Mouse (Mus musculus): ENCODE data around the gene Smc3.
"Not testable (repeated sequence)": the region's sequence is repeated elsewhere in the genome, so short reads cannot be mapped to it uniquely, and the experiment has no call there.

Gene Smc3

DNA sequence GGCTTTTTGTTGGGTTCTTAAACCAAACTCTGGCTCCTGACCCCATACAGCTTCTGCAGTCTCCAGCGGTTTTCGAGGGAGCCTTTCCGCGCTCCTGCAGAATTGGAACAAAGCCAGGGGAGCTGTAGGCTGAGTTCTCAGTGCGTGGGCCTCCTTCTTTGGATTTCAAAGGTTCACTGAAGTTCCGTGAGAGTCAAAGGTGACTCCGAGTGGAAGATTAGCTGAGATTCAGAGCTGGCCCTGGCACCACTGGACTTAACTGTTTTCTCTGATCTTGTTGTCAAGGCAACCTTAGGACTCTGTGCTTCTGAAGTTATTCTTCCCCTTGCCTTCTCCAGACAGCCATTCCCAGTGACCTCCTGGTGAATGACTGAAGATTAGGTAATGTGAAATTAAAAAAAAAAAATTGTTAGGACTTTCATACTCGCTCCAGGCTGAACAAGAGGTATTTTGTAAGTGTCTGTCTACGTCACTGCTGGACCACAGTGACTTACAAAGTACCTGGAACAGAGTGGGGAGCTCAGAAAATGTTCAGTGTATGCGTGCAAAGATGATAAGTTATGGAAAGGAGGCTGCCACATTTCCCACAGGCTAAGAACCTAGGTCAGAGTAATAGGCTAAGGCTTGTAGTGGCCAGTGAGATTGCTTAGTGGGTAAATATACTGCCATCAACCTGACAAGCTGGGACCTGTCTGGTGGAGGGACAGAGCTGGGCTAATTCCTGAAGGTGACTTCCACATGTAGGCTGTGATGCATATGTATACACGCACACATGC lies 23.0 kb upstream of the Smc3 start:
- DNase-seq (ENCODE audit: low spot score): peak; percentile 18

DNA sequence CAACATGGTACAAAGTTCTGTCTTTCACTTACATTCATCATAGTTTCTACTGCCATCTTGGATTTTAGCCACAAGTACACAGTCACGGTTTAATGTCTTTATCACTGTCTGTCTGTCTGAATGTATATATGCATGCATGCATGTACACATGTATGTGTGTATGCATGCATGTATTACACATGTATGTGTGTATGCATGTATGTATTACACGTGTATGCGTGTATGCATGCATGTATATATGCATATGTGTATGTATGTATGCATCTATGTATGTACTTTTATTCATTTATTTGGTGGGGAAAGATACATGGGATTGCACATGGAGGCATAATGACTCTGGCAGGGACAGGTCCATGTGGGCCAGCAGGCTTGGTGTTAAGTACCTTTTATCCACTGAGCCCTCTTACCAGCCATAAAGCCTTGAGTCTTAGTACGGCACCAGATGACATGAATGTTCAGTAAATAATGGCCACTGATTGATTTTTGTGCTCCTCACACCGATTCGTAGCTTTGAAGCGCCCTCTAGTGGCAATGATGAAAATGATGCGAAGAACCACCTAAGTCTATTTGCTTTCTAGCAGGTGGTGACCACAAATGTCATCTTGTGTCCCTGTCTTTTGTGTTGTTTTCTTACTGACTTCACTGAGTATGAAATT lies 21.5 kb upstream of the Smc3 start:
- peak; percentile 88 for DNase-seq (ENCODE audit: low spot score)

DNA sequence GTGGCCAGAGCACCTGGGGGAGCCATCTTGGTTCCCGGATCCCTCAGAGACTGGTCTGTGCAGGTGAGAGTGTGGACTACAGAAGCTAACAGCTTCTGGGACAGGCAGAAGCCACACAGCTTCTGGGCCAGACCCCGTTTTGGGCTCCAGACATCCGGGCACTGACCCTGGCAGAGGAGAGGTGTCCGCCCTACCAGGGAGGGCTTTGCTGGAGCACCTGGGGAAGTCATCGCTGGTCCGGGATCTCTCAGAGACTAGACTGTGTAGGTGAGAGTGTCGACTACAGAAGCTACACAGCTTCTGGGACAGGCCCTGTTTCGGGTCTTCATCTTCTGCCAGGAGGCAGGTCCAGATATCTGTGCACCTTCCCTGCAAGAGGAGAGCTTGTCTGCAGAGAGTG lies 19.9 kb upstream of the Smc3 start:
- DNase-seq (ENCODE audit: low spot score): not testable (repeated sequence)

DNA sequence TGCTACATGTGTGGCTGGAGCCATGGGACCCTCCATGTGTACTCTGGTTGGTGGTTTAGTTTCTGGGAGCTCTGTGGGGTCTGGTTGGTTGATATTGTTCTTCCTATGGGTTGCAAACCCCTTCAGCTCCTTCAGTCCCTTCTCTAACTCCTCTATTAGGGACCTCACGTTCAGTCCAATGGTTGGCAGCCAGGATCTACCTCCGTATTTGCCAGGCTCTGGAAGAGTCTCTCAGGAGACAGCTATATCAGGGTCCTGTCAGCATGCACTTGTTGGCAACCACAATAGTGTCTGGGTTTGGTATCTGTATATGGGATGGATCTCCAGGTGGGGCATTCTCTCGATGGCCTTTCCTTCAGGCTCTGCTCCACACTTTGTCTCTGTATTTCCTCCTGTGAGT lies 12.5 kb upstream of the Smc3 start:
- DNase-seq (ENCODE audit: low spot score): not testable (repeated sequence)

DNA sequence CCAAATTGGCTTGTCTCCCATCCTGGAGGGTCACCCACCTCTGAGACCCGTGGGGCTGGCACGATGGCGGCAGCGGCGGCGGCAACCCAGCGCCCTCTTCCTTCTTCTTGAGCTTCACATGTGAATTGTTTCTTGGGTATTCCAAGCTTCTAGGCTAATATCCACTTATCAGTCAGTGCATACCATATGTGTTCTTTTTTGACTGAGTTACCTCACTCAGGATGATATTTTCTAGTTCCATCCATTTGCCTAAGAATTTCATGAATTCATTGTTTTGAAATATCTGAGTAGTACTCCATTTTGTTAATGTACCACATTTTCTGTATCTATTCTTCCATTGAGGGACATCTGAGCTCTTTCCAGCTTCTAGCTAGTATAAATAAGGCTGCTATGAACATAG lies 11.2 kb upstream of the Smc3 start, which contains the start of gene Nutf2-ps1:
Gene Nutf2-ps1 (minus strand): TSS at position 101 of the 400 bp plus-strand sequence.
- DNase-seq (ENCODE audit: low spot score): not testable (repeated sequence)

DNA sequence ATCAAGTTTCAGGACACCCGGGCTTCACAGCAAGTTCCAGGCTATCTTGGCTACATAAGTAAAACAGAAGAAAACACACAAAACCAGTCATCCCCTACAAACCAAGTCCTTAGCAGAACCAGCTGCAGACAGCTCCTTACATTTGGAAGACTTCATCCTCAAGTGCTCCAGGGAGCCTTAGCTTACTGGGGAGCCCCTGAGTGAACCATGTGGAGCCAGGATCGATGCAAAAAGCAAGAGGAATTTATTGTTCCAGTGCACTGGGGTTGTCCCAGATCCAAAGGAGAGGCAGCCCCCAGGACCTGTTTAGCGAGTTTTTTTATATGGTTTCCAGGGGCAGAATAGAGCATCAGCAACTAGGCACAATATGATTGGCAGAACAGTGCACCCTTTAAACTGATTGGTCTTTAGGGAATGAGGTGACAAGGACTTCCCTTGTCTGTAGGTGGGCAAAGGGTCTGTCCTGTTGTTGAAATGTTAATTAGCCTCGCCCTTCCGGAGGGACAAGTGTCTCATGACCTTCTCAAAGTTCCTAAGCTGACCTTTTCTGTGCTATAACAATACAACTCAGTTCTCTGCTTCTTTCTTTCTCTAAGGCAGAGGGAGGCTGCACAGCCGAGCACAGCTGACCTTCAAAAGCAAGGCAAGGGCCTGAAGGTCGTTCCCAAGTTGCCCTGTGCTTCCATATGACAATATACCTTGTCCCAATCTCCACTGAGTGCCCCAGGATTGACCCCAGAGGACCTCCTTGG lies 3.3 kb upstream of the Smc3 start:
- DNase-seq (ENCODE audit: low spot score): no peak

DNA sequence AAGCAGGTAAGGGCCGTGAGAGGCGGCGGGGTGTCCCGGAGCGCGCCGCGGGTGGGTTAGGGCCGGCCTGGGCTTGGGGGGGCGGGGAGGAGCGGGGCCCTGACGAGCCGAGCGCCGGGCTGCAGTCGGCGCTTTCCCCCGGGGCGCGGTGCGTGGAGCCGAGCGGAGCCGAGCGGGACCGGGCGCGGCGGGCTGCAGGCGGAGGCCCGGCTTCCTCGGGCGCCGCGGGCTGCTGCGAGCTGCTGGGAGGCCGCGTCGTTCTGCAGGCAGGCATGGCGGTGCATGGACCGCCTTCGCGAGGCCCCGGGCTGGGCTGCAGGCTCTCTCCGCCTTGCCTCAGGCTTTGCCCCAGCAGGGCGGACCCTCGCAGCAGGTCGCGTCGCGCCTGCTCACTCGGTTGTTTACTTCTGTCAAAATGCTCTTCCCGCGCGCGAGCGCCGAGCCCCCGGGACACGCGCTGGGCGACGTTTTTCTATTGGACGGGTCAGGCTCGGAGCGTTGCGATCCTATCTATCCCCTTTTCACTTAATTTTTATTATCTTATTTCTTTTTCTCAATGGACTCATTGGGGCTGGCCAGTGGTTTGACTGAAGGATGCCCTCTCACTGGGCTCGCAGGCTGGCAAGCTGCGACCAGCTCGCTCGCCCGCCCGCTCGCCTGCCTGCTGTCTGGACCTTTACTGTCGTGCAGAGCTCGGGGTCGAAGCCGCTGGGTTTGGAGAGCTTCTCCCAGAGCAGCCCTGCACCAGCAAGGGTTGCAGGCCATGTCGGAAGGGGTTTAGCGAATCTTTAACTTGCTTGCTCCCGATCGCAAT lies 558 bp downstream of the Smc3 start:
- DNase-seq (ENCODE audit: low spot score): peak; percentile 71

DNA sequence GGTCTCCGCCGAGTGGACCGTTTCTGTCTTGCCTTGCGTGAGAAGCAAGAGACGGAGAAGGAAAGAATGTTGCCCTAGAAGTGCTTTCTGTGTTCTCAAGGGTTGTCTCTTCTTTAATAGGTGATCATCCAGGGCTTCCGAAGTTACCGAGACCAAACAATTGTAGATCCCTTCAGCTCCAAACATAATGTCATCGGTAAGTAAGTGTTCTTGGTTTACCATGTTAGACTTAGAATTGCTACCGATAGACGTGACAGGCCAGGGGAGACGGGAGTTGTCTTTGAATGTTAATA lies 1.1 kb downstream of the Smc3 start:
- DNase-seq (ENCODE audit: low spot score): no peak

DNA sequence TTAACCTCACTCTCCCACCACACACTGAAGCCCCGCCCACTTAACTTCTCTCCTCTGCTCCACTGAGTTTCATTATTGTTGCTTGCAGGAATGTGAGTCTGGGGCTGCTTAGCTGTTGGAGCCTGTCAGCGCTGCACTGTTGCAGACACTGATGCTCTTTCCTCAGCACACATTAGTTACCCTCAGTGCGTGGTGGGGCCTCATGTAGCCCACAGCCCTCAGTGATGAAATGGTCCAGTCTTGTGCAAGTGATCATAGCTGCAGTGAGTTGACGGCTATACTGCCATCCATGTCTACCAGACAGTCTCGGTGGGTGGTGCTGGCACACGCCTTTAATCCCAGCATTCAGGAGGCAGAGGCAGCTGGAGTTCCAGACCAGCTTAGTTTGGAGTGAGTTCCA lies 8.7 kb downstream of the Smc3 start:
- no peak for DNase-seq (ENCODE audit: low spot score)

DNA sequence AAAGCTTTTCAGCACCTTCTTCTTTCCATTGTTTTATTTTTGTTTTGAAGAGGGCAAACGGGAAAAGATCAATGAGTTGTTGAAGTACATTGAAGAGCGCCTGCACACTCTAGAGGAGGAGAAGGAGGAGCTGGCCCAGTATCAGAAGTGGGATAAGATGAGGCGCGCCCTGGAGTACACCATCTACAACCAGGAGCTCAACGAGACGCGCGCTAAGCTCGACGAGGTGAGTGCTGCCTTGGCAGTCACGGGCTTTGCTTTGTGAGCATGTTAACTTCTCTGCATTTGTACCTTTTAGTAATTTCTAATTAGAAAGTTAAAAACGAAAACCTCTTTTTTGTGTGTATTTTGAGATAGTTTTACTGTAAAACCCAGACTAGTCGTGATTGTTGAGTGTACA lies 21.5 kb downstream of the Smc3 start:
- DNase-seq (ENCODE audit: low spot score): no peak

DNA sequence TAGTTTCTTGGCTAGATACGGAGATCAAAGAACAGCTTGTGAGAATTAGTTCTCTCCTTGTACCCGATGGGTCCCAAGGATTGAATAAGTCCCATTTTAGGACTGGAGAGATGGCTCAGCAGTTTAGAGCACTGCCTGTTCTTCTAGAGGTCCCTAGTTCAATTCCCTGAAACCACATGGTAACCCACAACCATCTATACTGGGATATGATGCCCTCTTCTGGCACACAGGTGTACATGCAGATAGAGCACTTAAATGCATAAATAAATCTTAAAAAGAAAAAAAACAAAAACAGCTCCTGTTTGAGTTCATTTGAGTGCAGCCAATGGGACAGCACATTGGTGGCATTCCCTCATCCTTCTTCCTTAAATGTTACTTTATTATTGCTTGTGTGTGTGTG lies 37.8 kb downstream of the Smc3 start:
- peak; percentile 33 for DNase-seq (ENCODE audit: low spot score)

DNA sequence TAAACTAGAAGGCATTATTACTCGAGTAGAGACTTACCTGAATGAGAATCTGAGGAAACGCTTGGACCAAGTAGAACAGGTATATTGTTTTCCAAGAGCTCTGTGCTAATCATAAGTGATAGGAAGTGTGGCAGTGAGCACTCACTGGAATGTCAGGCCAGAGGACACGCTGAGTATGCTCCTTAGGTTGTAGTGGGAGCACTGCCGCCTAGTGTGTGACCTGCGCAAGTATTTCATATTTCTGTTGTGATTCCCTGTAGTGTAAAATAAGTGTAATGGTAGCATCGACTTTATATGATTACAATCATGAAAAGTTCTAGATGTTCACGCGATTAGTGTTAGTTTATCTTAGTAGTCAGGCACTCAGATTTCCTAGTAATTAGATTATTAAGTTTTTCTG lies 38.5 kb downstream of the Smc3 start:
- peak; percentile 26 for DNase-seq (ENCODE audit: low spot score)

DNA sequence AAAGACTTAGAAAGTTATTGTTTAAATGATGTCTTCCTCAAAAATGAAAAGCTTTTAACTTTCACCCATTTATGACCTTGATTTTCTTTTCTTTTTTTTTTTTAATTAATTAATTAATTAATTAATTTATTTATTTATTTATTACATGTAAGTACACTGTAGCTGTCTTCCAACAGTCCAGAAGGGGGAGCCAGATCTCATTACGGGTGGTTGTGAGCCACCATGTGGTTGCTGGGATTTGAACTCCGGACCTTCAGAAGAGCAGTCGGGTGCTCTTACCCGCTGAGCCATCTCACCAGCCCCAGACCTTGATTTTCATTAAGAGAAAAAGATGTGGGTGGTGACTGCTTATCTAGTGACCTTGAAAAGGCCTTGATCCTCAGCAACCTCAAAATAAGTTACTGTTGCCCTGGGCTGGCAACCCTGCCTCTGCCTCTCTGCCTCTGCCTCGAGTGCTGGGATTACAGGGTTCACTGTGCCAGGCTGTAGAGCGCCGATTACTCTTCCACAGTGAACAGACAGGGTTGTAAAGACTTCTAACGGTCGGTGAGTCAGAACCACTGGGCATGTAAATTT lies 43.9 kb downstream of the Smc3 start:
- DNase-seq (ENCODE audit: low spot score): peak; percentile 40

DNA sequence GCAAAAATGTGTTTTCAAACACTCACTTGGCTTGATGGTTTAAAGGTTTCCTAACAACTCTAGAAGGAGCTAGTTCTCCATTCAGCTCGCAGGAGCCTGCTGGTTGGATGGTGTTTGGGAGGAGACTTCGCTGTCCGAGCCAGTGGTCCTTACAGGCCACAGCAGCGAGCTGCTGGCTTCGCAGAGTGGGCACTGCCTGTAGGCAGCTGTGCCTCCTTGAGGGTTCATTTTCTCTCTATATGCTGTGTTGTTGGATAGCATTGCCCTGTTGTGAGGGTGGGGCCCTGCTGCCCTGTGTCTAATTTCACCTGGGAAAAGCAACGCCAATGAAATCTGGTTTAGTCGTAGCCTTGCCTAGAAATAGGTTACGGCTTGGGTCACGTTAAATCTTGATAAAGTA lies 47.1 kb downstream of the Smc3 start:
- DNase-seq (ENCODE audit: low spot score): no peak

DNA sequence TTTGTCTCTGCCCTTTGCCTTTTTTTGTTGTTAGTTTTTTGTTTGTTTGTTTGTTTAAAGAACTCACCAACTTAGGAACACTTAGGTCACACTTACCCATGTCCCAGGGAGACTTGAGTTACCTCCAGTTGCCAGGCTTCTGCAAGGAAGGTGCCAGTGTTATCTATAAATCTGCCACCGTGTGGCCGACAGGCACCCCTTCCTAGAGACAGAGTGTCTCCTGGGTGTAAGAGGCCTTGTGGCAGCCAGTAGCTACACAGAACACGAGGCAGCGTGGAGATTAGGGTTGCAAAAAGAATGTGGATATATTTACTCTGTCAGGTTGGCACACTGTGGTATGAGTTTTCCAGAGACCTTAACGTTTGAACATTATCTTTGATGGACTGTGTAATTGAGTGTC lies 47.9 kb downstream of the Smc3 start:
- DNase-seq (ENCODE audit: low spot score): peak; percentile 37

DNA sequence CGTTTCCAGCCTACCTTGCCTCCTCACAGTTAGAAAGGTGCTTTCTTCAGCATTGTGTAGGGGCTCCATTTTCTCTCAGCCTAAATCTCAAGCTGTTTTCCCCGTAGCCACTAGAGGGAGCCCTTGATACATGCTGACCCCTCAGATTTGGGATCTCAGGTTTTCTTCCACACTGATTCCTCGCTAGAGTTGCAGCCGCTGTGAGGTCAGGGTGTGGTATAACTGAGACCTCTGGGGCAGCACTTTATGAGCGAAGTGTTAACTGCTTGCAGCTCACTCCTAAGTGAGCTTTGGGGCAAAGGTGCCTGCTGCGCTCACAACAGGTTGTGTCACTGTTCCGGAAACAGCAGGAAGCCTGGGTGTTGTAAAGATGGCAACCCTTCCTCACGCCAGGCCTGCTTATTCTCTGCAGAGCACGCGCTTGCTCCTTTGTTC lies 48.6 kb downstream of the Smc3 start:
- peak; percentile 86 for DNase-seq (ENCODE audit: low spot score)

DNA sequence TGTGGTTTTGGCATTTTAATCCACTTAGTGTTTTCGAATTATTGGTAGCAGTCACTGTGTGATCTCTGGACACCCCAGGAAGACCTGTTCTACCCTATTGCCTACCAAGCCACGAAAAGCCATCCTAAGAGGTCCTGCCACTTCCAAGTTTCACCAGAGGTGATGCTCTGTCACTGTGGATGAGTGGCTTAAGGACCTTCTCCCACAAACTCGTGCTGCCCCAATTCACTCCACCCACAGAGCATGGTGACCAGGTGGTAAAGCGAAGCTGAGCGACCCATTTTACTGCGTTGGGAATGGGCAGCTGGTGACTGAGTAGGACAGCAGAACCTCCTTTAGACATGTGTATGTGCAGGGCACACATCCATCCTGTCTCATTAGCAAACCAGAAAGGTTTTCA lies 49.2 kb downstream of the Smc3 start:
- no peak for DNase-seq (ENCODE audit: low spot score)

DNA sequence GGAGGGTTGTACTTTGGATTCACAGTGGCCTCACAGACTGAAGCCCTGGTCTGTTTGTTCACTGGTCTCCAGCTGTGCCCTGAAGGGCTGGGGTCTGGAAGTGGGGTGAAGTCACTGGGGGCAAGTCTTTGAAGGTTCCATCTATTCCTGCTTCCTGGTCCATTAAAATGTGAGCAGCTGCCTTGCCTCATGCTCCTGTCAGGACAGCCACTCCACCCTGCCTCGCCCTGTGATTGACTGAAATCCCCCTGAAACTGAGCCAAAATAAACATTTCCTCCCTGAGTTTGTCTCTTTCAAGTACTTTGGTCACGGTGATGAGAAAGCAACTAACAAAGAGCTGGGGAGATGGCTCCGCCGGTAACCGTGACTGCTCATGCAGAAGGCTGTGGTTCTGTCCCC lies 49.6 kb downstream of the Smc3 start:
- DNase-seq (ENCODE audit: low spot score): peak; percentile 76

DNA sequence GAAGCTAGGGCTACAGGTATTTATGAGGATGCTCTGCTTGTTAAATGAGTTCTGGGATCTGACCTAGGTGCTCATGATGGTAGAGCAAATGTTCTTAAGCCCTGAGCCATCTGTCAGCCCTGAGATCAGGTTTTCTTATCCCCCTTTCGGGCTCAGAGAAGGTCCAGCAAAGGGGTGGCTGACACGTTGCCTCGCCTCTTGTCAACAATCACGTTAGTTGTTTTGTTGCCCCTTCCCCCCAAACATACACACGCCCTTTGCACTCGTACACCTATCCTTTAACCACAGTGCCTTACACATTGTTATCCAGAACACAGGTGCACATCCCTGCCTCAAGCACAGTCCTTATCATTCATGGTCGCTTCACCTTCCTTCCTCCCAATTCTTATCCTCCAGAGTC lies 50.7 kb downstream of the Smc3 start:
- DNase-seq (ENCODE audit: low spot score): no peak

DNA sequence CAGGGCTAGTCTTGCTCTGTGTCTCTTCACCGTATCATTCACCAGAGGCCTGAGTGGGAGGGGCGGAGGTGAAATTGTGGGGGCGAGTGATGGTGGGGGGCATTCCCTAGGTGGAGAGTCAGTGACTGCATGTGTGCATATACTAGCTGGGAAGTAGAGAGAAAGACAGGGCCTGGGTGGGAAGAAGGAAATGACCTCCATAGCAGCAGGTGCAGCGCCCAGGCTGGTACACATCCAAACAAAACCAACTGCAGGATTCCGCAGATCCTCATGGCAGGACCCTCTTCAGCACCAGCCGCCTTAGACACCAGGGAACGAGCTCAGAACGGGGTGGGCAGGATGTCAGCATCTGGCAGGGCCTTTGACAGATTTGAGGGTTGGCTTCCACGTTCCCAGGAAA lies 52.1 kb downstream of the Smc3 start:
- DNase-seq (ENCODE audit: low spot score): no peak

DNA sequence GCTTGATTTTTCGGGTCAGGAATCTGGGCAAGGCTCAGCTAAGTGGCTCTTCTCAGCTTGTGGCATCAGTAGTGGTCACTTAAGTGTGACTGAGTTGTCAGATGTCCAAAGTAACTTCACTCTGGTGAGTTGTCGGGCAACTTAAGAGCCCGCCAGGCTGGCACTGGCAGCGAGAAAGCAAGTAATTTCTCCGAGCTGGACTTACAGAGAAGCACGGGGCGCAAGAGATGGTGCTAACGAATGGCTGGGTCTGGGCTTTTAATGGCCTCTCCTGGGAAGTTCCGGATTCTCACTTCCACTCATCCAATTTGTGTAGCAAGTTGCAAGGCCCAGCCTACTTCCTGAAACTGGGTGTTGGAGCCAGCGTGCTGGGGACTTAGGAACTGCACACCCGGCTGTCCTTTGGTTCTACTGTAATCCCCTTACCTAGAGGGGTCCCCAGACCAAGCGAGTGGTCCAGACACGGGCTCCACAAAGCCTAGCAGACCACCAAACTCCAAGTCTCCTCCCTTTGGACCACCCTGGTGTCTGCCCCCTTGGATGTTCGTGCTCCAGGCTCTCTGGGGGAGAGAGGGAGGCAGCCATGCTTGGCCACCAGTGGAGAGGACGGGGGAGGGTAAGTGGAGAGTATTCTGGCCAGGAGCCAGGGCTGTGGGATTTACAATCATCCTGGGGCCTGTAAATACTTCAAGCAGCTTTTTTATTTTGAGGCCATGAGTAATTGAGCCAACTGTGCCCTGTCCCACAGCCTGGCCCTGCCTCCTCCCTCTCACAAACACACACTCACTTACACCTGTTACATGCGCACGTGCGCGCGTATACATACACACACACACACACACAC lies 53.6 kb downstream of the Smc3 start:
- DNase-seq (ENCODE audit: low spot score): peak; percentile 89
